Comparison of ENCODE assay signal across 26 mouse cellular contexts in genomic region chr17:48457971-48458653, GRCm38 (mm10). TPM values are rescaled to one million over a fixed set of nuclear protein-coding genes. Genes with fewer than 3 reads are reported as not detected.
DNase-seq lines count a peak whose midpoint lies in the region; ATAC-seq and TF ChIP-seq lines count a peak whose summit lies in the region.
"Had no signal": no experiment of that assay in that cellular context is flagged by ENCODE, and none has a peak within 500 bp of the region (broad histone marks: within the 10 kb centered on the region; RNA-seq: fewer than 3 reads in every experiment).

No protein-coding gene starts in this region.

- H3K9ac ChIP-seq in liver, embryonic 15.5 days = no peak overlapping the region
- H3K9ac ChIP-seq in liver, embryonic 11.5 days (ENCODE audit: low read depth, low read length) = no peak overlapping the region
- no peak overlapping the region for H3K9ac ChIP-seq in stomach, postnatal 0 days (ENCODE audit: low read length)
- H3K9ac ChIP-seq: embryonic facial prominence, embryonic 12.5 days; heart, embryonic 15.5 days; kidney, embryonic 15.5 days; neural tube, embryonic 12.5 days had no signal

- TF ChIP-seq CTCF in stomach, postnatal 0 days (IDR thresholded peaks at IDR 0.05; ENCODE audit: low read depth) = no peak

- ATAC-seq in liver, embryonic 15.5 days (ENCODE audit: insufficient read depth) = no peak
- no peak for ATAC-seq in liver, embryonic 11.5 days (replicated peaks; ENCODE audit: low FRiP score)
- peak; percentile 61 to 84 for ATAC-seq in hematopoietic stem cell, adult 5-6 weeks (replicated peaks in 1 of 2; ENCODE audit: insufficient read depth in 1 of 2, low FRiP score in 2 of 2, low TSS enrichment in 1 of 2, low read depth in 1 of 2, poor library complexity in 2 of 2, severe bottlenecking in 2 of 2)
- 0 out of 2 replicates have a peak, but pooled peaks have one; percentile 47 for ATAC-seq in monocyte, adult 5-6 weeks (replicated peaks; ENCODE audit: insufficient number of reproducible peaks, low FRiP score, low TSS enrichment, poor library complexity, severe bottlenecking)
- ATAC-seq in stomach, postnatal 0 days (ENCODE audit: low FRiP score, low TSS enrichment) = peak; percentile 88
- ATAC-seq: forebrain, embryonic 14.5 days had no signal

- DNase-seq in liver, embryonic 11.5 days (ENCODE audit: low spot score) = no peak
- DNase-seq in stomach, postnatal 0 days (ENCODE audit: low spot score) = peak; percentile 40
- DNase-seq in cerebellum, adult 9-10 months = no peak
- DNase-seq in layer of hippocampus, adult 11-12 months (ENCODE audit: low spot score) = no peak
- no peak for DNase-seq in heart, adult 11 months
- DNase-seq: adrenal gland, adult 2 months; cerebellum, adult 8-10 months; gastrocnemius, postnatal 14 days; heart, postnatal 4 days; kidney, postnatal 4 days; right cerebral cortex, adult 18-20 months; thymus, postnatal 4 days had no signal

- no peak overlapping the region for H3K4me3 ChIP-seq in liver, embryonic 15.5 days (replicated peaks)
- no peak overlapping the region for H3K4me3 ChIP-seq in liver, embryonic 11.5 days (ENCODE audit: low read depth, low read length)
- no peak overlapping the region for H3K4me3 ChIP-seq in stomach, postnatal 0 days (ENCODE audit: low read depth, low read length)
- H3K4me3 ChIP-seq: embryonic facial prominence, embryonic 12.5 days; erythroblast, embryonic 14.5 days; heart, embryonic 15.5 days; kidney, embryonic 15.5 days; midbrain, embryonic 10.5 days; neural tube, embryonic 12.5 days had no signal

- H3K27ac ChIP-seq in liver, embryonic 15.5 days (replicated peaks) = no peak overlapping the region
- H3K27ac ChIP-seq in liver, embryonic 11.5 days (ENCODE audit: low read depth, low read length) = no peak overlapping the region
- H3K27ac ChIP-seq in stomach, postnatal 0 days (replicated peaks) = peak overlapping the region; percentile 61
- H3K27ac ChIP-seq: embryonic facial prominence, embryonic 12.5 days; heart, embryonic 15.5 days; kidney, embryonic 15.5 days; midbrain, embryonic 10.5 days; neural tube, embryonic 12.5 days had no signal

- H3K36me3 ChIP-seq in liver, embryonic 15.5 days (replicated peaks) = no peaks in the 10 kb centered on the region
- no peaks in the 10 kb centered on the region for H3K36me3 ChIP-seq in liver, embryonic 11.5 days (ENCODE audit: control insufficient read depth, insufficient read depth, low read length)
- no peaks in the 10 kb centered on the region for H3K36me3 ChIP-seq in stomach, postnatal 0 days (ENCODE audit: control insufficient read depth, insufficient read depth, low read length)
- H3K36me3 ChIP-seq: embryonic facial prominence, embryonic 12.5 days; heart, embryonic 15.5 days; kidney, embryonic 15.5 days; midbrain, embryonic 10.5 days; neural tube, embryonic 12.5 days had no signal

- no peaks in the 10 kb centered on the region; the same call in 1 of the 2 replicates for H3K27me3 ChIP-seq in liver, embryonic 15.5 days
- H3K27me3 ChIP-seq in liver, embryonic 11.5 days (replicated peaks; ENCODE audit: control insufficient read depth, insufficient read depth, low read length) = no peaks in the 10 kb centered on the region; the same call in 1 of the 2 replicates
- H3K27me3 ChIP-seq in stomach, postnatal 0 days (ENCODE audit: control insufficient read depth, insufficient read depth, low read length) = no peaks in the 10 kb centered on the region
- H3K27me3 ChIP-seq: embryonic facial prominence, embryonic 12.5 days; heart, embryonic 15.5 days; kidney, embryonic 15.5 days; neural tube, embryonic 12.5 days had no signal

- TF ChIP-seq EP300 in stomach, postnatal 0 days (optimal IDR thresholded peaks at IDR 0.05) = no peak

- 0 out of 2 replicates have a peak overlapping the region, but pooled peaks have one; percentile 7 for H3K4me2 ChIP-seq in liver, embryonic 15.5 days
- H3K4me2 ChIP-seq in liver, embryonic 11.5 days = no peak overlapping the region
- no peak overlapping the region; the same call in 1 of the 2 replicates for H3K4me2 ChIP-seq in stomach, postnatal 0 days (replicated peaks; ENCODE audit: low read depth)
- H3K4me2 ChIP-seq: embryonic facial prominence, embryonic 12.5 days; heart, embryonic 15.5 days; kidney, embryonic 15.5 days; neural tube, embryonic 12.5 days had no signal

- no peaks in the 10 kb centered on the region for H3K9me3 ChIP-seq in liver, embryonic 15.5 days (replicated peaks)
- H3K9me3 ChIP-seq in liver, embryonic 11.5 days (ENCODE audit: control insufficient read depth, low read length) = no peaks in the 10 kb centered on the region
- H3K9me3 ChIP-seq in stomach, postnatal 0 days (ENCODE audit: control insufficient read depth, low read length) = no peaks in the 10 kb centered on the region
- H3K9me3 ChIP-seq: embryonic facial prominence, embryonic 12.5 days; heart, embryonic 15.5 days; kidney, embryonic 15.5 days; midbrain, embryonic 10.5 days; neural tube, embryonic 12.5 days had no signal

- 37% methylated on average over 13 of the region's 13 CpGs for WGBS in liver, embryonic 15.5 days (ENCODE audit: insufficient replicate concordance)
- WGBS in liver, embryonic 11.5 days = 60% methylated on average over 13 of the region's 13 CpGs
- 46% methylated on average over 13 of the region's 13 CpGs for WGBS in stomach, postnatal 0 days

- H3K4me1 ChIP-seq in liver, embryonic 15.5 days (replicated peaks) = peaks cover 59% of the 10 kb centered on the region
- H3K4me1 ChIP-seq in liver, embryonic 11.5 days (replicated peaks; ENCODE audit: control insufficient read depth, insufficient read depth, low read length) = peaks cover 14% of the 10 kb centered on the region
- no peaks in the 10 kb centered on the region for H3K4me1 ChIP-seq in stomach, postnatal 0 days (replicated peaks; ENCODE audit: control insufficient read depth, insufficient read depth)
- H3K4me1 ChIP-seq: embryonic facial prominence, embryonic 12.5 days; heart, embryonic 15.5 days; neural tube, embryonic 12.5 days had no signal

RNA-seq across cellular contexts. Expression of gene Unc5cl, which starts 3.4 kb away (rescaled TPM):
- polyA plus RNA-seq in liver, embryonic 15.5 days (2015; fragmentation: Nextera tagmentation; extraction: Ambion mirVana) = 4.0 and 5.2 TPM in 2 replicates
- polyA plus RNA-seq in liver, embryonic 11.5 days (2014; fragmentation: Nextera tagmentation; extraction: Ambion mirVana) = 1.0 and 2.0 TPM in 2 replicates
- total RNA-seq in hematopoietic stem cell, adult 5-6 weeks (2017) = 2.6 and 4.5 TPM in 2 replicates
- total RNA-seq in monocyte, adult 5-6 weeks (2017) = 0.95 to 2.9 TPM (median 2.3 TPM) in 3 replicates
- polyA plus RNA-seq in stomach, postnatal 0 days (2015; fragmentation: Nextera tagmentation; extraction: Ambion mirVana) = 3.3 and 3.5 TPM in 2 replicates
- total RNA-seq: adrenal gland, adult 2 months; gastrocnemius, postnatal 14 days; heart, adult 8-10 months had no signal
- polyA plus RNA-seq: adrenal gland, adult 2 months; midbrain, embryonic 10.5 days; neural tube, embryonic 12.5 days had no signal

RNA-seq across cellular contexts. Expression of gene Tspo2, which starts 6.8 kb away (rescaled TPM):
- polyA plus RNA-seq in liver, embryonic 15.5 days (2015; fragmentation: Nextera tagmentation; extraction: Ambion mirVana) = 182 and 191 TPM in 2 replicates
- polyA plus RNA-seq in liver, embryonic 11.5 days (2014; fragmentation: Nextera tagmentation; extraction: Ambion mirVana) = 68.1 and 68.7 TPM in 2 replicates
- total RNA-seq in hematopoietic stem cell, adult 5-6 weeks (2017) = 1.2 and 10.7 TPM in 2 replicates
- 5.9 TPM in 1 of 3 replicates, not detected in the others for total RNA-seq in monocyte, adult 5-6 weeks (2017)
- 0.41 and 0.51 TPM in 2 replicates for polyA plus RNA-seq in stomach, postnatal 0 days (2015; fragmentation: Nextera tagmentation; extraction: Ambion mirVana)
- total RNA-seq: adrenal gland, adult 2 months; CH12.LX; heart, adult 8-10 months; layer of hippocampus, postnatal 10 days; left cerebral cortex, adult 8-10 months had no signal
- polyA plus RNA-seq: adrenal gland, adult 2 months had no signal

RNA-seq across cellular contexts. Expression of gene Apobec2, which starts 25.4 kb away (rescaled TPM):
- polyA plus RNA-seq in liver, embryonic 15.5 days (2015; fragmentation: Nextera tagmentation; extraction: Ambion mirVana) = 2.5 and 4.3 TPM in 2 replicates
- polyA plus RNA-seq in liver, embryonic 11.5 days (2014; fragmentation: Nextera tagmentation; extraction: Ambion mirVana) = 2.5 and 3.0 TPM in 2 replicates
- not detected in 2 replicates for total RNA-seq in hematopoietic stem cell, adult 5-6 weeks (2017)
- 0.39 TPM in 1 of 3 replicates, not detected in the others for total RNA-seq in monocyte, adult 5-6 weeks (2017)
- 7.2 and 7.6 TPM in 2 replicates for polyA plus RNA-seq in stomach, postnatal 0 days (2015; fragmentation: Nextera tagmentation; extraction: Ambion mirVana)
- polyA plus RNA-seq: erythroblast, embryonic 14.5 days had no signal

RNA-seq across cellular contexts. Expression of gene Oard1, which starts 48.3 kb away (rescaled TPM):
- polyA plus RNA-seq in liver, embryonic 15.5 days (2015; fragmentation: Nextera tagmentation; extraction: Ambion mirVana) = 42.8 and 44.0 TPM in 2 replicates
- polyA plus RNA-seq in liver, embryonic 11.5 days (2014; fragmentation: Nextera tagmentation; extraction: Ambion mirVana) = 76.8 and 80.2 TPM in 2 replicates
- 60.4 and 65.4 TPM in 2 replicates for total RNA-seq in hematopoietic stem cell, adult 5-6 weeks (2017)
- 106 to 120 TPM (median 118 TPM) in 3 replicates for total RNA-seq in monocyte, adult 5-6 weeks (2017)
- polyA plus RNA-seq in stomach, postnatal 0 days (2015; fragmentation: Nextera tagmentation; extraction: Ambion mirVana) = 42.3 and 43.8 TPM in 2 replicates

RNA-seq across cellular contexts. Expression of gene Nfya, which starts 48.4 kb away (rescaled TPM):
- 8.0 TPM in 2 replicates for polyA plus RNA-seq in liver, embryonic 15.5 days (2015; fragmentation: Nextera tagmentation; extraction: Ambion mirVana)
- 18.7 and 20.4 TPM in 2 replicates for polyA plus RNA-seq in liver, embryonic 11.5 days (2014; fragmentation: Nextera tagmentation; extraction: Ambion mirVana)
- total RNA-seq in hematopoietic stem cell, adult 5-6 weeks (2017) = 47.1 and 83.8 TPM in 2 replicates
- total RNA-seq in monocyte, adult 5-6 weeks (2017) = 23.0 to 41.0 TPM (median 25.3 TPM) in 3 replicates
- 3.0 and 3.5 TPM in 2 replicates for polyA plus RNA-seq in stomach, postnatal 0 days (2015; fragmentation: Nextera tagmentation; extraction: Ambion mirVana)

Comparison
In these comparisons a context has a peak if more than half of its experiments do, and no peak if none do; other contexts are left out.
1. ATAC-seq: peak in hematopoietic stem cell, adult 5-6 weeks (2 of 2), monocyte, adult 5-6 weeks (single experiment) and stomach, postnatal 0 days (single experiment); none in liver, embryonic 15.5 days (single experiment) and liver, embryonic 11.5 days (single experiment).
2. RNA of gene Tspo2, which starts 6.8 kb away (polyA plus RNA-seq): 182 to 191 TPM in liver, embryonic 15.5 days and 68.1 to 68.7 TPM in liver, embryonic 11.5 days; 0.41 to 0.51 TPM in stomach, postnatal 0 days; every median in the first group is over 10 times any median in the second.